Mouse (Mus musculus) gonadal fat pad, adult 2 months (tissue): ENCODE data around the gene Gbx1. TPM values are rescaled to one million over a fixed set of nuclear protein-coding genes. Genes with fewer than 3 reads are reported as not detected.
"Not testable (repeated sequence)": the region's sequence is repeated elsewhere in the genome, so short reads cannot be mapped to it uniquely, and the experiment has no call there.

ENCODE experiments used
- DNase-seq: peaks from one replicate; pipeline ENCODE4 v3.0.0-alpha.2; 2012; ENCODE audit warnings: low read depth
- polyA plus RNA-seq: library from polyadenylated mRNA; depleted of rRNA; stranded (reverse); fragments of >200 nt; gene quantifications from 2 replicates; pipeline ENCODE4 v1.2.3, GENCODE M21; 2012; rRNA removed

The Gbx1 gene
- polyA plus RNA-seq = 0.03 TPM in 1 of 2 replicates, not detected in the other

DNA sequence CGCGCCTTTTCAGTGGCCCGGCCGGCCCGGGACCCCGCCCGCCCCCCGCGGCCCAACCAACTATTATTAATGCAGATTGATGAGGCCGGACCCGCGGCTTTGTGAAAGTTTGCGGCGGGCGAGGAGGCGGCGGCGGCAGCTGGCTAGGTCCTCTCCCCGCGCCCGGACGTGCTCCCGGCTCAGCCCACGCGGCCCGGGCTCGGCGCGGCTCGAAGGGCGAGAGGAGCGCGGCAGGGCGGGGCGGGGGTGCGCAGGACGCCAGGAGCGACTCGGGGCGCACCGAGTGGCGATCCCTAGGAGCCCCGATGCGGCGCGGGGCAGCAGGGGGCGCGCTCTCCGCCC lies at the start of gene Gbx1:
Gene Gbx1 (minus strand): TSS at position 314 of the 342 bp plus-strand sequence.
- DNase-seq = no peak

DNA sequence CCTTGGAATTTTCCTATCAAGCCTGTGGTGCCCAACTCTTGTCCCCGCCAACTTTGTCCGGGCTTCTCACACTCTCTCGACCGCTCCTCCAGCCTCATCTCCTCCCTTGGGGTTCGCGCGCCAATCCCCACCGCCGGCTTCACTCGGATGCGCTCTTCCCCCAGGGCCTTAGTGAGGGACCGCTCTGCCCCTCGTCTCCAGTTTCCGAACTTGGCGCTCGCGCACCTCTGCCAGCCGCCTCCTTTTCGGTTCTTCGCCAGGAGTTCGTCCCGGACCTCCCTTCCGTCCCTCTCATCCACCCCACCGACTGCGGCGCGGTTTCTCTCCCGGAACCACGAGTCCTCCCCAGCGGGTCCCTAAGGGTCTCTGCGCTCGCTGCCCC lies 49.8 kb upstream of the Gbx1 start:
- DNase-seq = no peak

DNA sequence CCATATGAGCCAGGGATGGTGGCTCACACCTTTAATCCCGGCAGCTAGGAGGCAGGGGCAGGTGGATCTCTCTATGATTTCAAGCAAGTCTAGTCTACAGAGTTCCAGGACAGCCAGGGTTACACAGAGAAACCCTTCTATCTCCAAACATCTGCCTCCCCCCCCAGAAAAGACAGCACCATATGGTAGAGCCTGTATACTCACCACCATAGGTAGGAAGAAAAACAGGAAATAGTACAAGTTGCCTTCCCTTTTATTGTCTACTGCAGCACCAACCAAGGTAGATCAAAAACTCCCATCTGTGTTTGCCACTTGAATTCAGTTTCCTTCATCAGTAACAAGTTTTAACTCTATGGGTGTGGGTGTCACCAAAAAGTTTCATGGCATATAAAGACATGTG lies 48.9 kb upstream of the Gbx1 start:
- DNase-seq = no peak

DNA sequence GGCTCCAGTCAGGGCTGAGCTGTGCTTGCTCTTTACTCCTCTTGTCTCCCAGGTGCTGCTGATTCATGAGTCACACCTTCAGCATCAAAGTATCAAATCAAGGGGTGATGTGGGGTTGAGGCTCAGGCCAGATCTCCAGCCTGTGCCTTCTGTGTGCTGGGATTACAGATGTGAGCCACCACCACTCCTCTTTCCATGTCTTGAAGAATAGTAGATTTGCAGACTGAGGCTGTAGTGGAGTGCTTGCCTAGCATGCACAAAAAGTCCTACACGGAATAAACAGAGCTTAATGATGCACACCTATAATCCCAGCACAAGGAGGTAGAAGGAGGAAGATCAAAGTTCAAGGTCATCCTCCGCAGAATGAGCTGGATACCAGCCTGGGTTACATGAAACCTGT lies 29.7 kb upstream of the Gbx1 start, which contains the start of gene 4931409K22Rik:
Gene 4931409K22Rik (minus strand): TSS at position 101 of the 400 bp plus-strand sequence.
- no peak for DNase-seq

DNA sequence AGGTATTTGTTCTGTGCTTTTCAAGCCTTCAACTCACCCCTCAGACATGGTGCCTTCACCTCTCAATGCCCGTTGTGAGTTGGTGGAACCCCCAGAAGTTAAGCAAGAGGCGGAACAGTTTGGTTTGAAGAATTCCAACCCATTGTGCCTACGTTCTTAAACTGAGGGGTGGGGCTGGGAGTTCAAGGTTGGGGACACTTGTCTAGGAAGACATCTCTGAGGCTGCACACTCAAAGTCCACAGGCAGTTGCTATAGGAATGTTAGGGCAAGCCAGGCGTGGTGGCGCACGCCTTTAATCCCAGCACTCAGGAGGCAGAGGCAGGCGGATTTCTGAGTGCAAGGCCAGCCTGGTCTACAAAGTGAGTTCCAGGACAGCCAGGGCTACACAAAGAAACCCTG lies 28.3 kb upstream of the Gbx1 start:
- not testable (repeated sequence) for DNase-seq

DNA sequence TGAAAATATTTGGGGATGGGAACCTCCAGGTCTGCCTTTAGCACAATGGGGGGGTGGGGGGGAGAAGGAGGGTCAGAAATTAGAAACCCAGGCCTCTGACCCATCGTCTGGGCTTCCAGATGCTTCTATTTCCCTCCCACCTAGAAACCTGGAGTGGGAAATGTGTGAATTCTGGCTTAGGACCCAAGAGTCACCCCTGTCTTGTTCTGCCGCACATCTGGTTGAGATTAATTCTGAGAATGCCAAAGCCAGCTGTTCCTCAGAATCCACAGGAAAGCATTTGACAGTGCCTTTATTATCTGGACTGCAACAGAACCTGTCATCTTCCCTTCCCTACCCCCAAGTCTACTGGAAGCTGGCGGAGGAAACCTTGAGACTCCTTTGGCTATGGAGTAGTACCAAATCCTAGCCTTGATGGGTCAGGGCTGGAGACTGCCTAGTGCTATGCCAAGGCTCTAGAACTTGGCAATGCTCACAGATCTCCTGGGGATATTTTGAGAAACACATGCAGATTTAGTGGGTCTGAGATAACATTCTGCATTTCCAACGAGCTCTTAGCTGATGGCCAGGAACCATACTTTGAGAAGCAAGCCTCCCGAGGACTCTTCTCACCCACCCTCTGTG lies 26.7 kb upstream of the Gbx1 start:
- no peak for DNase-seq

DNA sequence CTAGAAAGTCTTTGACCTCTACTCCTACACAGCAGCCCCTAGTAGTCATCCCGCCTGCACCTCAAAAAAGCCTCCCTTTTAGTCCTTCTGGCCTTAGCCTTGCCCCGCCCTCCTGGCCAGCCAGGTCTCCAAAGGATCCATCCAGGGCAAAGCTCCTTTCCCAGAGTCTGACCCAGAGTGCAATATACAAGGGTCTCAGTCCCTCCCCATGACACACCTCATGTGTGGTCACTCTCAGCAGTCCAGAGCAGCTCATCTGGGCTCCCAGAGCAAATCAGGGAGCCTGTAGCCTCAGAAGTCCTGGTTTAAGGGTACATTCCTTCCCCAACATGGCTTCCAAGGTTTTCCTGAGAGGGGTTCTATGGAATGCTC lies 24.3 kb upstream of the Gbx1 start:
- no peak for DNase-seq

DNA sequence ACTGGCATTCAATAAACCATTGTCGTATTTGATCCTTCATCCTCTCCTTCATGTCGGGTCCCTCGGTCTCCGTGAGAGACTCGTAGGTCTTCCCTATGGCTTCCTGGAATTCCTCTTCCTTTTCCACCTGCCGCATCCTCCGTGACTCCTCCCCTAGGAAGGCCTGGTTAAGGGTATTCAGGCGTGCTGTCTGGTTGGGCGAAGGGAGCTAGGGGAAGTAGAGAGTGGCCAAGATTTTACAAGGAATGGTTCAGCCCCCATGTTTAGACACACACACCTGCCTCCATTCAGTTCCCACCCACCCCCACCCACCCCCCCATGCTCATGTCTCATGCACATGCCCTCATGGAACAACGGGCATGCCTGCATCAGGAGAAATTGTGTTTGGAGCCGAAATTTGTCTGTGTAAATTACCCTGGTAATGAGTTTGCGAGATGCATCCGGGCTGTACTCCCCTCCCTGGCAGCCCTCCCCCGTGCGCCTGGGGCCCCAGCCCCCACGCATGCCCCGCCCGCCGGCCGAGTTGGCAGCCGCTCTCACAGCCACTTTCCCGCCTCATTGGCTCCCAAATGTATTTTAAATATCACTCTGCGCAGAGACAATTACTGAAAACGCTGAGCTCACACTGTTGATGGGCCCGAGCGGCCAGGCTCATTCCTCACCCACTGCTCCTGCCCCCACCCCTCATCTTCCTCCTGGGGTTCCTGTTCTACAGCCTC lies 23.8 kb upstream of the Gbx1 start:
- no peak for DNase-seq

DNA sequence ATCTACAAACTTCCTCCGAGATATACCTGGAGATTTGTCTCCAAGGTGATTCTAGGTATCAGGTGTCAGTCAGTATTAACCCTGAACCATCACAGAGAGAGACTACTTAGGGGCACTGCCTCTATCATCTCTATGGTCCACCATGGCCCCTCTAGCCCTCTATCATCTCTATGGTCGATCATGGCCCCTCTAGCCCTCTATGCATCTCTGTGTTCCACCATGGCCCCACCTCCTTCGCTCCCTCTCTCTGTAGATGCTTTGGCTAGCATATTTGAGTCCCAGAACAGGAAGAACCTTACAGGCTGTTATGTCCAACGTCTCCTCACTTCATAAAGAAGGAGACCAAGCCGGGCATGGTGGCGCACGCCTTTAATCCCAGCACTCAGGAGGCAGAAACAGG lies 15.6 kb upstream of the Gbx1 start:
- DNase-seq = no peak

DNA sequence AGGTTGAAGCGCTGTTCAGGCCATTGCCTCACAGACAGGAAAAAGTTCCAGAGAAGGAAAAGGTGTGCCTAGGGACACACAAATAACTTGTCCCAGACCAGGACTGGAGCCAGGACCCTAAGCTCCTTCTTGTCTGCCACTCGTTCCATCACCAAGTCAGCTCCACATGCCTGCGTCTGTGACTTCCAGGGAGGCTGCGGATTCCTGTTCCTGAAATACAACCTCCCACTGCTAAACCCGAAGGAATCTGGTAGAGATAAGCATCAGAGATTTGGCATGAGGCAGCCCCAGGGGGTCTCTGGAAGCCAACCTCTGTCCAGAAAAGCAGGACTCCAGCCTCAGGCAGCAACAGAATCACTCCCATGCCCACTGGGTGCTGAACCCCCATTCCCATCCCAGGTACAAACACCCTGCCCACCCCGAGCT lies 14.2 kb upstream of the Gbx1 start:
- DNase-seq = no peak

DNA sequence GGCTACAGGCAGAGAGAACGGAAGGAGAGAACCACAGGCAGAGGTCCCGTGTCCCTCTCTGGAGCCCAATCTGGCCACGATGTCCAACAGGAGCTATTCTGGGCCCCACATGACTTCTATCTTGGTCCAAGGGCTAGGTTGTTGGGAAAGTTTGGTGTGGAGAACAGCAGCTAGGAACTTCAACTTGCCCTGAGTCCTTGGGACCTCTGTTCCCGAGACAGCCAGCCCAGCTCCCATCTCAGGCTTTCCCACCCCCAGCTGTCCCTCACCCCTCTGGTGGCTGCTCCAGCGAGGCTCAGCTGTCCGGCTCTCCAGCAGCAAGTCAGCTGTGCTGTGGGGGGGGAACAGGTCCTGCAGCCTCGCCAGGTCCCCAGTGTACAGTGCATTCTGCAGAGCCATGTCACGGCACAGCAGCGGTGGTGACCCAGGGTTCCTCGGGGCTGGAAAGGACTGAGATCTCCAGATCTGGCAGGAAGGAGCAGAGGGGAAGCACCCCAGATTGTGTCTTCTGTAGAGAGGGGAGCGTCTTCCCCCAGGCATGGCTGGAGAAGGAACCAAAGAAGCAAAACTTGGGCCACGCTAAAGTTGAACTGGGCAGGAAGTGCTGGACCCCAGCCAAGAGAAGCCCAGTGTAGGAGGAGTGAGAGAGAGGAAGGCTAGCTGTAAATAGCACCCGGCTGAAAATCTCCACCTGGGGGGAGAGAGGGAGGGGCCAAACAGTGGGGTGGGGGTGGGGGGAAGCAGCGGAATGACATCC lies 13.6 kb upstream of the Gbx1 start, which contains the start of gene Asb10:
Gene Asb10 (minus strand): TSS at position 592 of the 757 bp plus-strand sequence.
- no peak for DNase-seq

DNA sequence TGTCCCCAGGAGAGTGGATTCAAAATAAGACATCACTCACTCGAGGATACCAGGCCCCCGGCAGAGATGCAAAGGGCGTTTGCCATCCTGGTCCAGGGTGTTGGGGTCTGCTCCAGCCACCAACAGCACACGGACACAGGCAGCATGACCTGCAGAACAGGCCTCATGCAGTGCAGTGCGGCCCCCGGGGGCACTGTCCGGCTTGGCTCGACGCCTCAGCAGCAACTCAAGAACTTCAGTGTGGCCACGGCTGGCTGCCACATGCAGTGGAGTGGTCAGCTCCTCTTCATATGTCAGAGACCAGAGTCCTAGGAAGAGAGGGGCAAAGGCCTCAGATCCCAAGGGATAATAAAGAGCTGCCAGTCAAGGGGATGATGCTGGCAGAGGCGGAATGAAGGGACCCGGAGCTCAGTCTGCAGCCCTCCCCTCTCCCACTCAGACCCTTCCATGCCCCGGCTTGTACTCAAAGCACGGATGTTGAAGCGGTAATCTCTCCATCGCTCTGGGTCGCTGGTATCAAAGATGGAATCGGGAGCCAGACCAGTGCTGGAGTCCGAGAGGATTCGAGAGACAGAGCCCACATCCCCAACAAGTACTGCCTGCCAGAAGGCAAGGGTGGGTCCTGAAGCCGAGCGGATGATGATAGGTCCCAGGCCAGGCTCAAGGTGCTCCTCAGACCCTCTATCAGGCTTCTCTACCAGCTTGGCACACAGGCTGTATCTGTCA lies 12.7 kb upstream of the Gbx1 start:
- no peak for DNase-seq

DNA sequence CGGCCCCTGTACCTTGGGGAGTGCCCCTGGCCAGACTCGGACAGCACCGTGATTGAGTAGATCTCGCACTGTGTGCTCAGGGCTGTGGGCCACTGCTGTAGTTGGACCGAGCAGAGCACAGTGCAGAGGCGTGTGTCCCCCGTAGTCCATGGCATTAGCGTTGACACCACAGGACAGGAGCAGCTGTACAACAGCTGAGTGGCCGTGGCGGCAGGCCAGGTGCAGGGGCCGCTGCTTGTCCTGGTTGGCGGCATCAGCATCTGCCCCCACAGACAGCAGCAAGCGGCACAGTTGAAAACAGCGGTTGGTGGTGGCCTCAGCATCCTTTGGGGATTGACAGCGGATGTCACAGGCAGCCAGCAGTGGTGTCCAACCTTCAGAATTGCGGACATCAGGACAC lies 10.6 kb upstream of the Gbx1 start:
- no peak for DNase-seq

DNA sequence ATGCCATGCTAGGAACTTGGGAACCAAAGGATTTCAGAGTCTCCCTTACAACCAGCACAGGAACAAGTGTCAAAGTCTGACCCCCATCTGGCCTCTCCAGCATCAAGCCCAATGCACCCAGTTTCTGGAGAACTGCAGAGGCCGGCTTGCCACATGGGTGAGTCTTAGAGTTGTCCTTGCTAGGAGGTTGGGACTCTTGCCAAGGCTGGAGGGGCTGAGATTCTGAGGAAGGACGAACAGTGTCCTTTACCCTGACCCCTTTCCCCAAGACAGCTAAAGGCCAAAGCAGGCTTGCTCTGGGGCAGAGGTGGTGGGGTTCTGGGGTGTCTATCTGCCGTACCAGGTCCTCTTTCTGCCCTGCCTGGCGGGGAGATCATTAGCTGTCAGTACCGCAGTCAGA lies 9.5 kb upstream of the Gbx1 start:
- DNase-seq = no peak

DNA sequence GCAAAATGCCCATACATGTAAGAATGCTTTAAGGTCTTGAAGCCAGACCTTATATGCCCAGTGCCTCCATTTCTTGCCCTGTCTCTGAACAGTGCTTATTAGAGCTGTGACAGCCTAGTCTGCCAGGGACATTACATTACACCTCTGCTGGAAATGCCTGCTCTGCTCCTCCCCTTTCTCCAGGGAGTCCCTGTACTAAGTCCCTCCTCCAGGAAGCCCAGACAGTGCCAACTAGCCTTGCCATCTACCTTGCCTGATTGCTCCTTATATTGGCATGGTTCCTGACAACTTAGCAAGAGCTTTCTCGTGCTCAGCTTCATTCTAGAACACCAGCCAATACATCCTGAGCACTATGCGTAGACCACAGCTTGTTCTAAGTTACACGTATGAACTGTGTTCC lies 8.7 kb upstream of the Gbx1 start:
- peak; percentile 54 for DNase-seq

DNA sequence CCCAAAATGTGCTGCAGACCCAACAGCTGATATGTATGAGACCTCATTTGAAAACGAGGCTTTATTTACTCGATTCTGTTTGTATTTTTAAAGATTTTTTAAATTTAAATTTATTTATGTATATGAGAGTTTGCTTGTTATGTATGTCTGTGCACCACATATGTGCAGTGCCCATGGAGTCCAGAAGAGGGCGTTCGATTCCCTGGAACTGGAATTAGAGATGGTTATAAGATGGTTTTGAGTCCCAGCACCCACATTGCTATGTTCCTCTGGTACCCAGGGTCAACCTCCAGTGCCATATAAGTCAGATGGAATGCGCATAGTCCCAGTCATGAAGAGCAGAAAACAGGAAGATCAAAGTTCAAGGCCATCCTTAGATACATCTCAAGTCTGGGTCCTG lies 7.3 kb upstream of the Gbx1 start:
- DNase-seq = no peak

DNA sequence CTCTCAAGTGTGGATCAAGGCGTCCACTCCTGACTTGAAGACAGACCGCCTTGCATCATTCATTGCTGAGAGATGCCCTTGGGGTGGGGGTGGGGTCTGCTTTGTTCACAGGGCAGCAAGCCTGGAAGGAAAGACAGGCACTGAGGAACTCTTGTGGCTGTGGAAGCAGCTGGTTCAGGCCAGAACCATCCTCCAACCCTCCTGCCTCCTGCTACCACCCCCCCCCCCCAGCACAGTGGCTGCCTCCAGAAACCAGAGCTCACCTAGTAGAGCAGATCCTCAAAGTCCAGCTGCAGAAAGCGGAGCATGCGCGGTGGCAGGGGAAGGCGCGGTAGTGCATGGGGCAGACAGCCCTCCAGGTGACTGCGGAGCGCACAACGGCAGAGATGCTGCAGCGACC lies 6.4 kb upstream of the Gbx1 start:
- DNase-seq = no peak

DNA sequence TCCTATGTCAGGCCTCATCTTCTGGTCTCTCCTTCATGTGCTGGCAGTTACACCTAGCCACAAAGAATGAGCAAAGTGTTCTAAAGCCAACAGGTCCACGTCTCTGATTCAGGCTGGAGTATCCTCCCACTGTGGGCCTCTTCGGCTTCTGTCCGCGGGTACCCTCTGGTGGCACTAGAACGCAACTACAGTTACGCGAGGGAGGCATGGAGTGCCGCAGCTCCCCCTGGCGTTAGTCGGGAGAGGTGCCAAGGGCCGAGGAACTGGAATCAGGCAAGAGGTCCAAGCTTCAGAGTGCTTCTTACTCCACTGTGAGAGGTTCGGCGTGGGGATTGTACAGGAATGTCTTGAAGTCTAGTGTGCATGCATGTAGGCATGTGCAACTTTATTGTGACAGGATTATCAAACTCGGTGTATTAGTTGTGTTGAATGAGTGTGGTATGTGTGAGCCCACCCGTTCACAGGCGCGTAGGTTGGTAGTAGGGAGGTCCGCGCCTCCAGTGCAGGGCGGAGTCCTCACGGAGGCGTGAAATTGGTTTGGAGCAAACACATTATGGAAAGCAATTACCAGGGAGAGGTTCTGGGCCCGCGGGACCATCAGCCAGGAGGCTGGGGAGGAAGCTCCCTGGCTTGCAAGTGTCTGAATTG lies 3.2 kb upstream of the Gbx1 start:
- no peak for DNase-seq

DNA sequence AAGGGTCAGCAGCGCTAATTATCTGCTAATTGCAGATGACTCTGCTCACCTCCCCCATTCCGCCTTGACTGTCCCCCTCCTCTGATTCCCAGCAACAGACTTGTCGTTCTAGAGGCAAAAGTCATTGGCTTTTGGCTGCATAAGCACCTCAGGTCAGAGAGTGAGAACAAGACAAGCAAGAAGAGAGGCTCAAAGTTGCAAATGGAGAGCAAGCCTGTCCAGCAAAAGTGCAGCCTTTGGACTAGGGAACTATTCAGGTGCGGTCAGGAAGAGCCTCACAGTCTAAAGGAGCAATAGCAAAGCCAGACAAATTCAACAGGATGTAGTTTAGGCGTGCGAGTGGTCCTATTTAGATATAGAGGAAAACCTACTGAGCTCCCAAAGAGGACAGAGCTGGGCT lies 778 bp upstream of the Gbx1 start:
- no peak for DNase-seq

DNA sequence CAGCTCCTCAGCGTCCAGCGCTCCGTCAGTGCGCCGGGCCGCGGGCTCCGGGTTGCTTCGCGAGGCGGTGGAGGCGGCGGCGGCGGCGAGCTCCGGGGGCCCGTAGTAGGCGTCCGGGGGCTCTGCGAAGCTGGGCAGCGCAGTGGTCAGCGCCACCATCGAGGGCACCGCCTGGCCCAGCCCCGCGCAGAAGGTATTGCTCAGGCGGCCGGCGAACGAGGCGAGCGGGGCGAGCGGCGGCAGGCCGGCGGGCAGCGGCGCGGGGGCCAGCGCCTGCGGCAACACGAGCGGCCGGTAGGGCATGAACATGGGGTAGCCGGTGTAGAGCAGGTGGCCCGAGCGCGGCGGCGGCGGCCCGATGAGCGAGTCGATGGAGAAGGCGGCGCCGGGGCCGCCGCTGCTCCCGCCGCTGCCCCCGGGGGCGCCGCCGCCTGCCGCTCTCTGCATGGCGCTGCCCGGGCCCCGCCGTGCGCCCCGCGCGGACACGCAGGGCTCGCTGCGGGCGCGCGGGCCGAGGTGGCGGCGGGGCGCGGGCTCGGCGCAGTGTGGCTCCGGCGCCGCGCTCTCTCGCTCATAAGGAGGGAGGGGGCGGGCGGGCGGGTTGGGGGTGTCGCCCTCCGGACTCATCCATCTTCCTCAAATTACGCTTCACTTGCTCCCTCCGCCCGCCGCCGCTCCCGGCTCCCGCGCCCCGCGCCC lies 663 bp downstream of the Gbx1 start:
- DNase-seq = no peak
